Mouse (Mus musculus) B cell, adult 2 months (primary cell): ENCODE results near the gene Hmgb1.

ENCODE experiments used
- DNase-seq, 2 experiments: peaks; one replicate each; pipeline ENCODE4 v3.0.0; 2022

Gene Hmgb1

DNA sequence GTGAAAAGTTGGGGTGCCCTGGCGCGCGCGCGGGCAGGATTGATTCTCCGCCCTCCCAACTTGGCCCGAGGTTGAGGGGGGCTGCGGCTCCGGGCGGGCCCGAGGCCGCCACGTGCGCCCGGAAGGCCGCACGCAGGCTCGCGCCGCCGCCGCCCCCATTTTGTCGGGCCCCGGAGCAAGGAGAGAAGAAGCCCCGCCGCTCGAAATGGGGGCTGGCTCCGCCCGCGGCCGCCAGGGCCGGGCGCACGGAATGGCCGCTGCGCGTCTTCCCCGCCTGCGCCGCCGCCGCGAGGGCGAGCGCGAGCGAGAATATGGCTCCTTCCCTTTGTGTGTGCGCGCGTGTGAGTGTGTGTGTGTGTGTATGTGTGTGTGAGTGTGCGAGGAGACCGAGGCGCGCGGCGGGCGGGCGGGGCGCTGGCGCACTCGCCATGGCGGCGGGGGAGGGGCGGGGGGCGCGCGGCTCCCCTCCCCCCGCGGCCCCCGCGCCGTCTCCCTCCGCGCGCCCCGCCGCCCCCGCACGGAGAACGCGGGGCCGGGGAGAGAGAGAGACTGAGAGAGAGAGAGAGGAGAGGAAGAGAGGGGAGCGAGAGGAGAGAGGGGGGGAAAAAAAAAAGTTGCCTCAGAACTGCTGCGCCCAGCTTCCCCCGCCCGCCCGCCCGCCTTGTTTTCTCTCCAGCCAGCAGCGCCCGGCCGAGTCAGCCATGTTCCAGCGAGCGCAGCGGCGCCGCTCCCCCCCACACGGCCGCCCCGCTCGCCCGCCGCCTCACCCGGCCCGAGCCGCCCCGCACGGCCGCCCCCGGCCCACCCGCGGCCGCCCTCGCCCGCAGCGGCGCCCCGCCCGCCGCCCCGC lies 132.5 kb downstream of the Hmgb1 start:
- DNase-seq, result peak; percentile 80 to 85

DNA sequence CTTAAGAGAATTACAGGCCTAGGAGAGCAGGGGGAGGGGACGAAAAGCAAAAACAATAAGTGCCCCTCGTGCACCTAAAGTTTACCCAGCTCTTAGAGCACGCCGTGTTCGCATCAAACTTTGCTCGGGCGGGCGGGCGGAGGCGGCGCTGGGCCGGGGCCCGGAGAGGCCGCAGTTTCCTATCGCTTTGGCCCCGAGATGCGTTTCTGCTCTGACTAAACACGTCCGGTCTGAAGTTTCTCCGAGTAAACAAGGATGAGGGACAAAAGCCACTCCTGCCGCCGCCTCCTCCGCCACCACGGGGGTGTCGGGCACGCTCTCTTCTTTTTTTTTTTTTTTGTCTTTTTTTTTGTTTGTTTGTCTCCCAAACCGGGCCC lies 133.1 kb downstream of the Hmgb1 start:
- DNase-seq, result no peak

DNA sequence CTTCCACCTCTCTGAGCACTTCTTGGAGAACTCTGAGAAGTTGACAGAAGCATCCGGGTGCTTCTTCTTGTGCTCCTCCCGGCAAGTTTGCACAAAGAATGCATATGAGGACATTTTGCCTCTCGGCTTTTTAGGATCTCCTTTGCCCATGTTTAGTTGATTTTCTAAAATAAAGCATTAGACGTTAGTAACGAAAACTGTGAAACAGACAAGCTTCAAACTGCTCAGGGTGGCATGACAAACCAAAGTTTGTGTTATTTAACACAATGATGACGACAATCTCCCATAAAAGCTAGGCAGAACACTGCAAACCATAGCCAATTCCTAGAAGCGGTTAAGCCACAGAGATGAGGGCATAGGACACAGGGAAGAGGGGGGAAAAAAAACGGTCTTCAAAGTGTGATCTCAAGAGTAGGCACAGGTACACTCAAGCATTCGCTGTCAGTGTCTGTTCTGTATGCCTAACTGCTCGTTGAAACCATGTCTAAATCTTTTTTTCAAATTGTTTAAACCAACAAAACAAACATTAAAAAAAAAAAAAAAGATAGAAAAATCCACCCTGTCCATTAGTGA lies 133.6 kb downstream of the Hmgb1 start:
- DNase-seq, result peak in 1 of 2 experiments; percentile 23

DNA sequence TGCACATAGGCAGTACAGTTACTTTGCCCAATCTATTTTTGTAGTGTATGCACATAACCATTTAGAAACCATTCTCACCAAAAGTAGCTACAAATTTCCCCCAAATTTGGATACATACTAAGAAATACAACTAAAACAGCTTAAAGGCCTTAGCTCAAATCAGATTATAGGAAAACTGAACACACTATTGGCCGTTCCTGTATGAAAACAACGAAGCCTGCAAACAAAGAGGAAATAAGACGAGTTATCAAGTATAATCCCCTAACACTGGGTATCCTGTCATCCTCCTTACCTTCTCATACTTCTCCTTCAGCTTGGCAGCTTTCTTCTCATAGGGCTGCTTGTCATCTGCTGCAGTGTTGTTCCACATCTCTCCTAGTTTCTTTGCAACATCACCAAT lies 134.9 kb downstream of the Hmgb1 start:
- no peak for DNase-seq

DNA sequence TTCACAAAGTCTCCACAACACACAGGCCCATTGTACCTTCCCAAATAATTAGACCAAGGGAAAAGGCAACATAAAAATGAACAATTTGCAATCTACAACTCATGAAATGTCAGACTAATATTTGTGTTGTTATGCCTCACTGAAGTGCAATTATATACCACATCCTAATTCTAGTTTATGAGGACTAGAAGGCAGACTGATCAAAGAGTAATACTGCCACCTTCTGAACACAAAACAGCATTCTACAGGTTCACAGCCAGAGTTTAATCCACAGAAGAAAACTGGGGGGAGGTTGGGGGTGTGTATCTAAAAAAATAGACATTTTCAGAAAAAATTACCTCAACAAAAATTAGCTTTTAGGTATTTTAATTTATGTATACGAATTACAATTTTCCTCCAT lies 135.3 kb downstream of the Hmgb1 start:
- DNase-seq, result peak in 1 of 2 experiments; percentile 44

DNA sequence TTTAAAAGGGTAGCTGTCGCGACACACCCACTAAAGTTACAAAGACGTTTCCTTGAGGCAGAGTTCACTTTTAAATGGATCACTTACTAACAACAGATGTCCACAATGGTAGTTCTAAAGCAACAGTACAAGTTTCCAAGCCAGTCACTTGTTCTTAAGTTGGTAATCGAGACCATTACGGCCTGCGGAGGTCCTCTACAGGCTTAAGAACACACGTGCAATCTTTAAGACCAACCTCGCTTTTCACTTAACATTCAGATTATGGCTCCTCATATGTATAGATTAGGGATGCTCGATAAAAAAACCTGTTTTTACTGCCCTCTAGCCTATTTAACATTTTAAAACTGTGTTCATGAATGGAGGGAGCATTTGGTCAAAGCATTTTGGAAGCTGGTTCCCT lies 137.6 kb downstream of the Hmgb1 start:
- DNase-seq, result no peak

DNA sequence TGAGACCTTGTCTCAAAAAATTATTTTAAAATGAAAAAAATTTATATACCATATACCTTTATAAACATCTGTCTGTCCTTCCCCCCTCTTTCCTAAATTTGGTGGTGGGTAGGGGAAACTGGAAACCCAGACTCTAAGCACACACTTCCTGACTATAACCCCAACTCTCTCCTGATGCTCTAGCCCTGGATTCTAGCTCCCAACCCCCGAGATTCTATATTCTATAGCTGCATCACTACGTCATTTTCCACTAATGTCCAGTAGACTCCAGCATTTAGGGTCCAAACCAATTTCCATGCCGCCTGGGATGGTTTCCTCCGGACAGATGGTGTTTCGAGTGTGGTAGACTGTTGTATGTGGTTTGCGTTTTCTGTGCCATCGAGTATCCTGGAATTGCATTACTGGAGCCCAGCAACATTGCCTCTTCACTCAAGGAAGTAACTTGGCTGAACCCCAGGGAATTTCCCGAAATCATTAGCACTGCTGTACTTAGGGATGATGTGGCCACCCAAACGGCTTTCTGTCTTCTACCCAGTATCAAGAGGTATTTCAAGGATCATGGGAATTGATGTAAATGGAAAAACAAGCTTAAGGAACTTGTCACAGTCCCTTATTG lies 138.7 kb downstream of the Hmgb1 start:
- no peak for DNase-seq

DNA sequence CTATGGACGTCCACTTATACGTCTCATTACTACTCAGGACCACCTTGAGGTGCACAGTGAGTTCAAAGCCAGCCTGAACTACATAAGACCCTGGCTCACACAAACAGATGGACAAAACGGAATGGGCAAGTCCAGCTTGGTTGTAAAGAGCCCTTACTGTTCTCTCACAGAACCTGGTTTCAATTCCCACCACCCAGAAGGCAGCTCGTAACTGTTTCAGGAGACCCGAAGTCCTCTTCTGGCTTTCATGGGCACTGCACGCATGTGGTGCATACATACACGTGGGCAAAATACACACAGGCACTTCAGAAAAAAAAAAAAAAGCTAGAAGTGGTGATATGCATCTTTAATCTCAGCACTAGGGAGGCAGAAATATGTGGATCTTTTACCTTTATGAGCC lies 139.2 kb downstream of the Hmgb1 start:
- DNase-seq, result no peak

DNA sequence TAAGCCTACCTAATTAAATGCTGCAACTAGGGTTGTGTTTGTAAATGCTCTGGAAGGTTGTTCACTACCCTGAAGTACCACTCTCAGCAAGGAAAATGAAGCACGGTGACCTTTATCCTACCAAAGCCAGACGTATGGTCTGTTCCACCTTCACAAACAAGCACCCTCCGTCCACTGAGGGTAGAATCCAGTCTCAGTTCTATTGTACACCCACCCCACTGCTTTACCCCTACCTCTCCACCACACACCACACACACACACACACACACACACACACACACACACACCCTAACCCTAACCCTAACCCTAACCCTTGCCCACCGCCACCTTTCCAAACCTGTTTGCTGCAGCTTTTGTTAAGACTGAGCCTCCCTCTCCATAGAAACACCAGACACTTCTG lies 140.2 kb downstream of the Hmgb1 start:
- no peak for DNase-seq

DNA sequence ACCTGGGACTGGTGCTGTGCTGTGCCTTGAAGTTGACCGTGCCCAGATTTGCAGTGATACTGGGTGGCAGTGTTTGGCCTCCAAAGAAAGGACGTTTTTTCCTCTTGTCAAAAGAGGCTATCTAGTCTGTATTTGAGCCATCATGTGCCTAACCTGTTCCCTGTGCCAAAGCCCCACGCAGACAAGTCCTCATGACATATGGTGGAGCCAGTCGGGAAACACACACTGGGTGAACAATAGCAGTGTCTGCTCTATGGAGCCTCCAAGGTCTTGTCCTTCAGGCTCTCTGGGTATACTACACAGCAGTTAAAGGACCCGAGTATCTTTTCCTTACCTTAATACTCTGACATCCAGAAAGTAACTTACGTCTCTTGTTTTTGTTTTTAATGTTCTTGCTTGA lies 141.0 kb downstream of the Hmgb1 start:
- no peak for DNase-seq

DNA sequence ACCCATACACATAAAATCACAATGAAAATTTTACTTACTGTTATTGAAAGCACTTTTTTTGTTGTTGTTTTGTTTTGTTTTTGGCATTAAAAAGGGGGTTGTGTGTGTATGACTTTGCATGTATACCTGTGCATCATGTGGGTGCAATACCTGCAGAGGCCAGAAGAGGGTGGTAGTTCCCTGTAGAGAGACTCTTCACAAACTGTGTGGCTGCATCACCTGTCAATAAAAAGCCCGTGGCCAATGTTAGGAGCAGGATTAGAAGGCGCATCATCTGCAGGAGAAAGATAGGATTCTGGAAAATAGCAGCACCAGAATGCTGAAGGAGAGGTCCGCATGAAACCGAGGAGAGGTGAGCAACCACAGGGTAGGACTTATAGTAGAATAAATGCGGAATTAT lies 144.5 kb downstream of the Hmgb1 start:
- peak; percentile 67 to 70 for DNase-seq

DNA sequence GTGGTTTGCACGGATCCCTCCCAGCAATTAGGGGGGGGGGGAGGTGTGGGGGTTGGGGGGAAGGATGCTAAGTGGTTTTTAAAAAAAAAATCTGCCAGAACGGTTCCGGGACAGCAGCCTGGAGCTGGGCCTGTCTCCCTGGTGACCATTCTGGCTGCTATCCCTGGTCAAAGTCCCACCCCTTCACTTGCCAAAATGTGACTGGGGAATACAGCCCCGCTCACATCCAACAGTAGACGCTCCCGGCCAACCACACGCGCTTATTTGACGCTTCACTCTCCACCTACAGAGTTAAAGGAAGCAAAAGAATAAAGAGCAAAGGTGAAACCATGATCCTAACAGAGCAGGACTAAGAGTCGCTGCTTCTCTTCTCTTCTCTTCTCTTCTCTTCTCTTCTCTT lies 146.6 kb downstream of the Hmgb1 start:
- no peak for DNase-seq

DNA sequence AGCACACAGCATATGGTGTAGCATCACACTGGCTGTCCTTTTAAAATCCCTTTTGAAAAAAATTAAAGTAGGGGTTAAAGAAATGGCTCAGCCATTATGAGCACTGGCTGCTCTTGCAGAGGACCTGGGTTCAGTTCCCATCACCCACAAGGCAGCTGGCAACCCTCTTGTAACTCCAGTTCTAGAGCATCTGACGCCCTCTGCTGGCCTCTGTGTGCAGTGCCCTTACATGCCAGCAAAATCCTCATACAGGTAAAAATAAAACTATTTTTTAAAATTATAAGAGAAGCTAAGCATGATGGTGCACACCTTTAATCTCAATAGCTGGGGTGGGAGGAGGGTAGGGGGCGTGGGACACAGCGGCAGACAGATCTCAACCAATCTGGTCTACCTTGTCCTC lies 147.4 kb downstream of the Hmgb1 start:
- DNase-seq, result no peak

DNA sequence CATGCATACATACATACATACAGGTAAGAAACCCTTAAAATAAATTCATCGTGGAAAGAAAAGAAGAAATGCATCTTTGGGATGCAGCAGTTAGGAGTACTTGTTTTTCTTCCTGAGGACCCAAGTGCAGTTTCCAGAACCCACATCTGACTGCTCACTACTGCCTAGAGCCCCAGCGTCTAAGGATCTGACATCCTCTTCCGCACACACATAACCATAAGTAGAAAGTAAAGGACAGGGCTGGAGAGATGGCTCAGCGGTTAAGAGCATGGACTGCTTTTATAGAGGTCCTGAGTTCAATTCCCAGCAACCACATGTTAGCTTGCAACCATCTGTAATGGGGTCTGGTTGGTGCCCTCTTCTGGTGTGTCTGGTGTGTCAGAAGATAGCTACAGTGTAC lies 151.9 kb downstream of the Hmgb1 start:
- DNase-seq, result no peak

DNA sequence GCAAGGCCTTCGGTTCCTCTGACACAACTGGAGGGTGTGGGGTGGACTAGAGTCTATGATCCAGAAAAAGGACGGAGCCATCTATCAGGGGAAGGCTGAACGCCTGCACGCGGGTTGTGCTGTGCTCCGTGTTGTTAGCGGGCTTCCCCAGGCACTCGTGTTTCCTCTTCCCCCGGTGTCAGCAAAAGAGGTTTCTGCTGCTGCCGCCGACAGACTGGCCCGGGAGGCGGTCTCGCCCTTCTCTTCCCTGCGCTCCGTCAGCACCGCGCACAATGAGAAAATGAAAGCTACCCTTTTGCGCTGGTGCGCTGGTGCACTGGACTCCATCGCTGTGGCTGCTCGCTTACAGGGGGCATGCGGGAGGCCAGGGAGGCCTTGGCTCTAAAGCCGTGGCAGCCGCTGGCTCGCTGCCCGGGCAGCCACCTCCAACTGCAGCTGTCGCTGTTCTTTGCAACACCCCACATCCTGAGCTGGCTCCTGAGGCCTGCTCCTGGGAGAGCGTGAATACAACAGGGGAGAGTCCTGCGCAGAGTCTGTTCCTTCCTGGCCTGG lies 153.0 kb downstream of the Hmgb1 start:
- DNase-seq, result peak; percentile 73

DNA sequence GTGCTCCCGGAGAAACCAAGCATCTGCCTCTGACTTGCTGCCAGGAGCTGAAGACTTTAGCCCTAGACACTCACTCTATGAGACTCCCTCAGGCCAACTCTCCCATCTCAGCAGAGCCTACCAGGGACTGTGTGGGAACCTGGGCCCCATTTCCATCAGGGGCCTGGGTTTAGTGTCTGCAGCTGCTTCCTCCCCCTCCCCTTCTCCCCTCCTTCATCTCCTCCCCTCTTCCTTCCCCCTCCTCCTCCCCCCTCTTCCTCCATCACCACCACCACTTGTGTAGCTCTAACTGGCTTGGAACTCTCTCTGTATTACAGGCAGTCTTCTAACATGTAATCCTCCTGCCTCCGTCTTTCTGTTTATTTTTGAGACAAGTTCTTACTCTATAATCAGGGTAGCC lies 154.2 kb downstream of the Hmgb1 start:
- no peak for DNase-seq

DNA sequence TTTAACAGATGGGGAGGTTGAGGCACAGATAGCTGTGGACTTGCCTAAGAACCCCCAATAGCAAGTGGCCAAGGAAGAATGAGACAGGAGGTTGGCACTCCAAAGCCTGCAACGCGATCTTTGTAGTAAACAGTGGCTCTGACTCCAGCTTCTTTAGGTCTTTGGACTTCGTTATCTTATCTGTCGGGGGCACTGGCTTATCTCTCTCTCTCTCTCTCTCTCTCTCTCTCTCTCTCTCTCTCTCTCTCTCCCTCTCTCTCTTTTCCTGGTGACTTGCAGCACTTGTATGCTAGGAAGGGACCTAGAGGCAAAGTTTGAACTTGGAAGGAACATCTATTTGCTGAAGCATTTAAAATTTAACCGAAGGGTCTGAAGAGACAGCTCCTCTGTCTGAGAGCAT lies 155.9 kb downstream of the Hmgb1 start:
- no peak for DNase-seq

DNA sequence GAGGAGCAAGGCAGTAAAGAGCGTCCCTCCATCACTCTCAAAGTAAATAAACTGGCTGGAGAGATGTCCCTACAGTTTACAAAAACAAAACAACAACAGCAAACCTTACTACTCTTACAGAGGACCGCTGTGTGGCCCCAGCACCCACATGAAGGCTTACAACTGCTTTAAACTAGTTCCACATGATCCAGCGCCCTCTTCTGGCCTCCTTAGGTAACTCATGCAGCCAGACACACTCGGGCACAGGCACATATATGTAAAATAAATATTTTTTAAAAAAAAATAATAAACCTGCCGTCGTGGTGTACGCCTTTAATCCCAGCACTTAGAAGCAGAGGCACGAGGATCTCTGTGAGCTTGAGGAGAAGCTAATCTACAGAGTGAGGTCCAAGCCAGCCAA lies 156.9 kb downstream of the Hmgb1 start:
- DNase-seq, result peak; percentile 42 to 48

DNA sequence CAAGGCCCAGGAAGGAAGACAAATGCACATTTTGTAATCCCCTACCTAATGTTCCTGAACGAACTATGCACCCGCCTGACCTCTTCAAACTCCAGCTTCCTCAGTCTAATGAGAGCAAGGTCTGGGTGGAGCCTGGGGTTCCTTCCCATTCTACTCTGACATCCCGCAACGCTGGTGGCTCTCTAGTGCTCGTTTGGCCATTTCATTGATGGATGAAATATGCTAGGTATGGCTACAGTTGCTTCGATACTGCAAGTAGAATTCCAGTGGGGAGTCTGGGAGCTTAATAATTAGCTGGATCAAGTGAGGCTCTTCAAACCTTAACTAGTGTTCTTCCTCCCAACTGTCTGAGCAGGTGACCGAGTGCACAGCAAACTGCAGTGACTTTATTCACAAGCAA lies 163.2 kb downstream of the Hmgb1 start:
- no peak for DNase-seq

DNA sequence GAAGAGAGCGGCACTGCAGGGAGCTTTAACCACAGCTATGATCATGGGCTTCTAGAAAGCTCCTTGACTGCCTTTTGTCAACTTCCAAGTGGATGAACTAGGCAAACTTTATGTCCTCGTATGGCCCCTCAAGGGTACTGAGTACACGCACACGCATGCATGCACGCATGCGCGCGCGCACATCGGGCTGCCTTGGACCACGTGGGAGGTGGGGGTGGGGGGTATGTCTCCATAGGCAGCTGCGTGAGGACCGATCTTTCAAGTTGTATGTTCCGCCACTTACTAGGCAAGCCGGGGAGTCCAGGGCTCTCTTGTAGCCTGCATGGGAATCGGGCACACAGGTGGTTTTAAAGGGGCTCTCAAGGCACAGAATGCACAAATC lies 163.6 kb downstream of the Hmgb1 start:
- no peak for DNase-seq

DNA sequence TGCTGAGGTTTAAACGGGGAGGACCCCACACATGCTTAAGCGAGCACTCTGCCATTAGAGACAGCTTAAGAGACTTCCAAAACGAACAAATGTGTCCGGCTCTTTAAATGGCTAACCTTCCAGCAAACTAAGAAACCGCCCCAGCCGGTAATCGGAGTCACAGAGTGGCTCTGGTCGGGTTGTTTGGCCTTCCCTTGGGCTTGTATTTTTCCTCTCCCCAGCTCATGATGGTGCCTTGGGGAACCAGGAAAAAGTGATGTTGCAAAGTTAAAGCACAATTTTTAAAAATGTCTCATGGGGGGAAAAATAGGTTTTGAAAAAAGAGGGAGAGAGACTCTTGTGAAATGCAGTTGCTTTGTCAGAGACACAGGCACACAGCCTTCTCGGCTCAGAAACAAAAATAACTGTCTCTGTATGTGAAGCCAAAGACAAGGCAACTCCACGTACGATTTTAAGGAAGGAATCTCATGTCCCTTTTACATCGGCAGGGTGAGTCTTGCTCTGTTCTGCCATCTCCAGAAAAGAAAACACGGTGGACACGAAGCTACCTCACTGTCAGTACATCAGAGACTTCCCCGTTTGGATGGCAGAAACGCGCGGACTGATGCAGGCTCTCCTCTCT lies 164.1 kb downstream of the Hmgb1 start:
- no peak for DNase-seq

DNA sequence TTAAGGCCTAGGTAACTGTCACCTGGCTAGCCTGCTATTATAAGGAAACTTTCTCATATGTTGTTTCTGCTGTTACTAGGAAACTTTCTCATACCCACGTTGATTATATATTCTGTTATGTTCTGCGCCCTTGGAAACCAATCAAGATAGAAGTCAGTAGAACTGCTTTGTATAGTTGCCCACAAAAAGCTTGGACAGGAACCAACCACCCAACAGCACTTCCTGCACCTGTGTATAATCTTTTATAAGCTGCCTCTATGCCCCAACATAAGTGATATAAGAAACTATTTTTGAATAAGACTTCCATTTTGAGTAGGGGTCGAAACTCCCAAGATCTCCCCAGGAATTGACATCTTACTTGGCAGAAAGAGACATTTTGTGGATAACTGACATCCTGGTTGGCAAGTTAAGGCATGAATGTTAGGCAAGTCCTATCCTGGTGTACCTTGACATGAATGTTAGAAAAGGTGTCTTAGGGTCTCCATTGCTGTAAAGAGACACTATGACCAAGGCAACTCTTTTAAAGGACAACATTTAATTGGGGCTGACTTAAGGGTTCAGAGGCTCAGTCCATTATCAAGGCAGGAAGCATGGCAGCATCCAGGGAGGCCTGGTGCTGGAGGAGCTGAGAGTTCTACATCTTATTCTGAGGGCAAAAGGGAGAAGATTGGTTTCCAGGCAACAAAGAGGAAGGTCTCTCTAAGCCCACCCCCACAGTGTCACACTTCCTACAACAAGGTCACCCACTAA lies 166.4 kb downstream of the Hmgb1 start:
- peak; percentile 55 to 67 for DNase-seq

DNA sequence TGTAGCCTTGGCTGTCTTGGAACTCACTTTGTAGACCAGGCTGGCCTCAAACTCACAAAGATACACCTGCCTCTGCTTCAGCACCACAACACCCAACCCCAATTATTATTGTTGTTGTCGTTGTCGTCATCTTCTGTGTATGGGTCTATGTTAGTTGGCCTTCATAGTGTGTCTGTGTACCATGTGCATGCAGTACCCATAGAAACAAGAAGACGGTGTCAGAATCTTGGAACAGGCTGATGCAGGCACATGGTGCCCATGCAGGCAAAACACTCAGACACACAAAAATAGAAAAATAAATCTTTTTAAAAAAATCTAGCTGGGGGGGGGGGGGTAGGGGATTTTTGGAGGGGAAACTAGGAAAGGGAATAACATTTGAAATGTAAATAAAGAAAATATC lies 167.1 kb downstream of the Hmgb1 start:
- DNase-seq, result peak; percentile 48 to 49
